Mouse (Mus musculus): ENCODE results near the gene Fignl2.

DNA sequence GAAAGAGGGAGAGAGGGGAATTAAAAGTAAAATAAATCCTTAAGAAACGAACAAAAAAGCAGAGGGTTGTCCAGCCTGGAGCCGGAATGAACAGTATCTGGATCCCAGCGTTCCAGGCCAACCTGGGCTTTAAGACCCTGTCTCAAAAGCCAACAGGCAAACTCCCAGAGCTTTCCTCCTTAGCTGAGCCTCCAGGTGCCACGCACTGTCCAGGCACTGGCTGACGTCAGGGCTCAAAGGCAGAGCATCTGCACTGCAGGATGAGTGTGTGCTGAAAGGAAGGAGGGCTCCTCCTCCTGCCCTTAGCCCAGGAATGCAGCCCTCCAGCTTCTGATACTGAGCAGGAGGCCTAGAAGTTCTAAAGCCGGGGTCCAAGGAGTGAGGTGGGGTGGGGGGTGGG, 15.6 kb upstream of the Fignl2 start:
- TF ChIP-seq CTCF (IDR thresholded peaks at IDR 0.05; ENCODE audit: low read depth, low read length): no peak
- TF ChIP-seq POLR2A (IDR thresholded peaks at IDR 0.05; ENCODE audit: extremely low read depth, insufficient read depth, low read length): no peak

All from liver, adult 2 months (tissue).